9 mouse cellular contexts compared by ENCODE assay signal in the genomic region with DNA sequence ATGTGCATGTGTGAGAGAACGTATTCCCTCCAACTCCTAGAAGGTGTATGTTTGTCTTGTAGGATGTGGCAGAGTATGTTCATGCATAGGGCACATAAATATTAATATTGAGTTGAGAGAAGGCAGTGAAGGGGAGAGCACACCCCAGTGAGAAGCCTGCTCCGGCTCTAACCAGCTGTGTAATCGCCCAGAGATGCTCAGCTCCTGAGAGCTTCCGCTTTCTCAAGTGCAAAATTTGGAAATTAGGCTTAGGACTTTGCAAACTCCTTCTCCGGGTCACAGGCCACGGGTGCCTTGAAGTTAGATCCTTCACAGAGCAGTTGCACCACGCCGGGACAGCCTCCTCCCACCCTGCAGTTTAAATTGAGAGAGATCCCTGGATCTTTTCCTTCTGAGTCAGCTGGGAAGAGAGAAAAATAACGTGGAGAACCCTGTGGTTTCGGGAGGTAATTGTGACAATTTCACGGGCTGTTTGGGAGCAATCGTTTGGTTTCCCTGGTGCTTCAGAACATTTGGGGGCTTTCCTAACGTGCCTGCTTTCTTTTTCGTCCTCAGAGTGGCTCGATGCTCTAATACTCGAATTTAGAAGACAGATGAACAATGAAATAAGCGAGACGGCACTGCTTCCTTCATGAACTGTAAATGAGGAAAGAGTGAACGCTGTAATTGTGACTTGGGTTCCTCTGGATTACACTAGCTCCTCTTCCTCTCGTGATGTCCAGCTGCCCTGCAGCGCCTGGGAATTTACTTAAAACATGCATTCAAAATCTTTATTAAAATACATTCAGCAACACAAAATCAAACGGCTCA.
DNase-seq lines count a peak whose midpoint lies in the region; ATAC-seq and TF ChIP-seq lines count a peak whose summit lies in the region.
"Had no signal": no experiment of that assay in that cellular context is flagged by ENCODE, and none has a peak within 500 bp of the region (broad histone marks: within the 10 kb centered on the region; RNA-seq: fewer than 3 reads in every experiment).

No protein-coding gene starts in this region.

- ATAC-seq in cerebellum, adult (ENCODE audit: insufficient number of reproducible peaks, low FRiP score, low TSS enrichment) = 0 out of 2 replicates have a peak, but pooled peaks have one; percentile 22
- ATAC-seq in lung, embryonic 14.5 days (ENCODE audit: insufficient read depth) = peak; percentile 31; the same call in 1 of the 2 replicates
- no peak for ATAC-seq in megakaryocyte progenitor cell, adult 5-6 weeks (replicated peaks; ENCODE audit: poor library complexity)

- peak overlapping the region; percentile 22; the same call in 1 of the 2 replicates for H3K4me3 ChIP-seq in lung, embryonic 14.5 days (ENCODE audit: low read depth, low read length)
- peak overlapping the region; percentile 39 for H3K4me3 ChIP-seq in limb, embryonic 10.5 days
- H3K4me3 ChIP-seq: liver, embryonic 15.5 days had no signal

- TF ChIP-seq CTCF in lung, embryonic 14.5 days (IDR thresholded peaks at IDR 0.05; ENCODE audit: low read depth) = no peak

- no peaks in the 10 kb centered on the region; the same call in 1 of the 2 replicates for H3K4me1 ChIP-seq in lung, embryonic 14.5 days (ENCODE audit: insufficient read depth)
- peaks cover 15% of the 10 kb centered on the region for H3K4me1 ChIP-seq in limb, embryonic 10.5 days
- H3K4me1 ChIP-seq: liver, embryonic 15.5 days had no signal

- peak overlapping the region; percentile 62 for H3K4me2 ChIP-seq in lung, embryonic 14.5 days
- H3K4me2 ChIP-seq: liver, embryonic 15.5 days had no signal

- H3K9me3 ChIP-seq in lung, embryonic 14.5 days (ENCODE audit: low read depth, low read length) = no peaks in the 10 kb centered on the region
- no peaks in the 10 kb centered on the region for H3K9me3 ChIP-seq in limb, embryonic 10.5 days (replicated peaks)
- H3K9me3 ChIP-seq: liver, embryonic 15.5 days had no signal

- H3K9ac ChIP-seq in lung, embryonic 14.5 days = peak overlapping the region; percentile 38; the same call in 1 of the 2 replicates
- H3K9ac ChIP-seq: liver, embryonic 15.5 days had no signal

- no peaks in the 10 kb centered on the region for H3K27me3 ChIP-seq in lung, embryonic 14.5 days (ENCODE audit: insufficient read depth, low read length)
- H3K27me3 ChIP-seq in limb, embryonic 10.5 days (ENCODE audit: low read depth, poor library complexity, severe bottlenecking) = peaks cover 65% of the 10 kb centered on the region
- H3K27me3 ChIP-seq: liver, embryonic 15.5 days had no signal

- no peak for DNase-seq in cerebellum, adult 11 months
- no peak for DNase-seq in lung, embryonic 14.5 days
- no peak for DNase-seq in lung, postnatal 36 days
- no peak for DNase-seq in limb, embryonic 10.5 days (ENCODE audit: low spot score)
- DNase-seq in retina, postnatal 7 days (ENCODE audit: low read depth, low spot score) = peak; percentile 4
- DNase-seq in testis, postnatal 14 days (ENCODE audit: low spot score) = no peak

- no peak overlapping the region for H3K27ac ChIP-seq in lung, embryonic 14.5 days (ENCODE audit: low read depth)
- H3K27ac ChIP-seq in limb, embryonic 10.5 days = no peak overlapping the region
- H3K27ac ChIP-seq: liver, embryonic 15.5 days had no signal

- WGBS in lung, embryonic 14.5 days = 22% methylated on average over 22 of the region's 22 CpGs
- 36% methylated on average over 22 of the region's 22 CpGs for WGBS in limb, embryonic 10.5 days

- no peaks in the 10 kb centered on the region for H3K36me3 ChIP-seq in lung, embryonic 14.5 days (ENCODE audit: insufficient read depth)
- no peaks in the 10 kb centered on the region for H3K36me3 ChIP-seq in limb, embryonic 10.5 days
- H3K36me3 ChIP-seq: liver, embryonic 15.5 days had no signal
